Mouse (Mus musculus): Measurements from ENCODE around the gene Tuba8. TPM values are rescaled to one million over a fixed set of nuclear protein-coding genes. Genes with fewer than 3 reads are reported as not detected.

Tuba8 gene
- polyA plus RNA-seq, 1 experiment from 2014 or later = 0.36 TPM

GRCm38 (mm10) chr6:121210926-121211289 lies 412 bp downstream of the Tuba8 start:
- peaks cover 19% of the 10 kb centered on the region for H3K27me3 ChIP-seq (ENCODE audit: control insufficient read depth, insufficient read depth, low read length)
- peak overlapping the region; percentile 94 for H3K4me2 ChIP-seq (ENCODE audit: low read length)
- H3K27ac ChIP-seq (replicated peaks; ENCODE audit: low read depth, low read length) = no peak overlapping the region
- peaks cover 13% of the 10 kb centered on the region for H3K4me1 ChIP-seq (ENCODE audit: control insufficient read depth, insufficient read depth, low read length)
- no peaks in the 10 kb centered on the region for H3K36me3 ChIP-seq (ENCODE audit: control insufficient read depth, insufficient read depth, low read length)
- peak overlapping the region; percentile 51 for H3K9ac ChIP-seq (replicated peaks; ENCODE audit: low read length)
- WGBS = 1% methylated on average over 12 of the region's 12 CpGs
- no peak for ATAC-seq (ENCODE audit: low FRiP score, low TSS enrichment)
- peak; percentile 42 for DNase-seq
- H3K9me3 ChIP-seq (ENCODE audit: control insufficient read depth, low read length) = no peaks in the 10 kb centered on the region
- H3K4me3 ChIP-seq (replicated peaks; ENCODE audit: low read depth, low read length) = peak overlapping the region; percentile 46

- 14% methylated on average over 5 of the region's 5 CpGs for WGBS
- H3K4me2 ChIP-seq (ENCODE audit: low read length) = peak overlapping the region; percentile 94
- no peak for ATAC-seq (ENCODE audit: low FRiP score, low TSS enrichment)
- peaks cover 13% of the 10 kb centered on the region for H3K4me1 ChIP-seq (ENCODE audit: control insufficient read depth, insufficient read depth, low read length)
- H3K4me3 ChIP-seq (replicated peaks; ENCODE audit: low read depth, low read length) = no peak overlapping the region; the same call in 1 of the 2 replicates
- no peak overlapping the region for H3K27ac ChIP-seq (replicated peaks; ENCODE audit: low read depth, low read length)
- no peaks in the 10 kb centered on the region for H3K36me3 ChIP-seq (ENCODE audit: control insufficient read depth, insufficient read depth, low read length)
- no peak overlapping the region for H3K9ac ChIP-seq (replicated peaks; ENCODE audit: low read length)
- no peaks in the 10 kb centered on the region for H3K9me3 ChIP-seq (ENCODE audit: control insufficient read depth, low read length)
- H3K27me3 ChIP-seq (ENCODE audit: control insufficient read depth, insufficient read depth, low read length) = peaks cover 19% of the 10 kb centered on the region
- DNase-seq = peak; percentile 7
Measured at GRCm38 (mm10) chr6:121211743-121212142, 1.2 kb downstream of the Tuba8 start.

GRCm38 (mm10) chr6:121212988-121213387 lies 2.5 kb downstream of the Tuba8 start:
- Histone ChIP-seq H3K4me2 (ENCODE audit: low read length) (no peak overlapping the region), H3K36me3 (ENCODE audit: control insufficient read depth, insufficient read depth, low read length) (no peaks in the 10 kb centered on the region), H3K9me3 (ENCODE audit: control insufficient read depth, low read length) (no peaks in the 10 kb centered on the region), H3K27ac (replicated peaks; ENCODE audit: low read depth, low read length) (no peak overlapping the region), H3K27me3 (ENCODE audit: control insufficient read depth, insufficient read depth, low read length) (peaks cover 19% of the 10 kb centered on the region), H3K4me1 (ENCODE audit: control insufficient read depth, insufficient read depth, low read length) (peaks cover 13% of the 10 kb centered on the region), H3K4me3 (replicated peaks; ENCODE audit: low read depth, low read length) (no peak overlapping the region), H3K9ac (replicated peaks; ENCODE audit: low read length) (no peak overlapping the region)
- no peak for ATAC-seq (ENCODE audit: low FRiP score, low TSS enrichment)
- WGBS = 82% methylated on average over 4 of the region's 4 CpGs
- DNase-seq = no peak

GRCm38 (mm10) chr6:121214221-121214620 lies 3.7 kb downstream of the Tuba8 start:
- H3K27ac ChIP-seq (replicated peaks; ENCODE audit: low read depth, low read length) = no peak overlapping the region
- peaks cover 13% of the 10 kb centered on the region for H3K4me1 ChIP-seq (ENCODE audit: control insufficient read depth, insufficient read depth, low read length)
- H3K9me3 ChIP-seq (ENCODE audit: control insufficient read depth, low read length) = no peaks in the 10 kb centered on the region
- WGBS = 88% methylated on average over 5 of the region's 5 CpGs
- H3K4me2 ChIP-seq (ENCODE audit: low read length) = no peak overlapping the region
- no peak overlapping the region for H3K4me3 ChIP-seq (replicated peaks; ENCODE audit: low read depth, low read length)
- no peaks in the 10 kb centered on the region for H3K36me3 ChIP-seq (ENCODE audit: control insufficient read depth, insufficient read depth, low read length)
- ATAC-seq (ENCODE audit: low FRiP score, low TSS enrichment) = no peak
- DNase-seq = no peak
- peaks cover 19% of the 10 kb centered on the region for H3K27me3 ChIP-seq (ENCODE audit: control insufficient read depth, insufficient read depth, low read length)
- no peak overlapping the region for H3K9ac ChIP-seq (replicated peaks; ENCODE audit: low read length)

GRCm38 (mm10) chr6:121214667-121215330 lies 4.3 kb downstream of the Tuba8 start:
- ATAC-seq (ENCODE audit: low FRiP score, low TSS enrichment) (no peak), DNase-seq (no peak)
- Histone ChIP-seq H3K4me3 (replicated peaks; ENCODE audit: low read depth, low read length) (no peak overlapping the region), H3K27ac (replicated peaks; ENCODE audit: low read depth, low read length) (no peak overlapping the region), H3K36me3 (ENCODE audit: control insufficient read depth, insufficient read depth, low read length) (no peaks in the 10 kb centered on the region), H3K4me1 (ENCODE audit: control insufficient read depth, insufficient read depth, low read length) (peaks cover 13% of the 10 kb centered on the region), H3K9ac (replicated peaks; ENCODE audit: low read length) (no peak overlapping the region), H3K27me3 (ENCODE audit: control insufficient read depth, insufficient read depth, low read length) (peaks cover 15% of the 10 kb centered on the region), H3K4me2 (ENCODE audit: low read length) (no peak overlapping the region), H3K9me3 (ENCODE audit: control insufficient read depth, low read length) (no peaks in the 10 kb centered on the region)
- 88% methylated on average over 8 of the region's 8 CpGs for WGBS

GRCm38 (mm10) chr6:121215336-121215735 lies 4.8 kb downstream of the Tuba8 start:
- DNase-seq = no peak
- no peaks in the 10 kb centered on the region for H3K36me3 ChIP-seq (ENCODE audit: control insufficient read depth, insufficient read depth, low read length)
- ATAC-seq (ENCODE audit: low FRiP score, low TSS enrichment) = no peak
- no peak overlapping the region for H3K27ac ChIP-seq (replicated peaks; ENCODE audit: low read depth, low read length)
- H3K9me3 ChIP-seq (ENCODE audit: control insufficient read depth, low read length) = no peaks in the 10 kb centered on the region
- H3K27me3 ChIP-seq (ENCODE audit: control insufficient read depth, insufficient read depth, low read length) = peaks cover 14% of the 10 kb centered on the region
- 84% methylated on average over 5 of the region's 5 CpGs for WGBS
- H3K4me2 ChIP-seq (ENCODE audit: low read length) = no peak overlapping the region
- H3K4me1 ChIP-seq (ENCODE audit: control insufficient read depth, insufficient read depth, low read length) = peaks cover 9% of the 10 kb centered on the region
- H3K9ac ChIP-seq (replicated peaks; ENCODE audit: low read length) = no peak overlapping the region
- H3K4me3 ChIP-seq (replicated peaks; ENCODE audit: low read depth, low read length) = no peak overlapping the region

GRCm38 (mm10) chr6:121215896-121216295 lies 5.4 kb downstream of the Tuba8 start:
- H3K9ac ChIP-seq (replicated peaks; ENCODE audit: low read length) = no peak overlapping the region
- DNase-seq = no peak

GRCm38 (mm10) chr6:121216589-121217255 lies 6.2 kb downstream of the Tuba8 start:
- Histone ChIP-seq H3K9ac (replicated peaks; ENCODE audit: low read length) (no peak overlapping the region), H3K4me2 (ENCODE audit: low read length) (no peak overlapping the region), H3K36me3 (ENCODE audit: control insufficient read depth, insufficient read depth, low read length) (no peaks in the 10 kb centered on the region), H3K4me1 (ENCODE audit: control insufficient read depth, insufficient read depth, low read length) (no peaks in the 10 kb centered on the region), H3K9me3 (ENCODE audit: control insufficient read depth, low read length) (no peaks in the 10 kb centered on the region), H3K4me3 (replicated peaks; ENCODE audit: low read depth, low read length) (no peak overlapping the region), H3K27ac (replicated peaks; ENCODE audit: low read depth, low read length) (no peak overlapping the region), H3K27me3 (ENCODE audit: control insufficient read depth, insufficient read depth, low read length) (peaks cover 3% of the 10 kb centered on the region; the same call in 1 of the 2 replicates)
- DNase-seq (no peak), ATAC-seq (ENCODE audit: low FRiP score, low TSS enrichment) (no peak)
- WGBS = 87% methylated on average over 5 of the region's 5 CpGs

More at GRCm38 (mm10) chr6:121215896-121216295, 5.4 kb downstream of the Tuba8 start:
- no peak overlapping the region for H3K4me2 ChIP-seq (ENCODE audit: low read length)
- H3K9me3 ChIP-seq (ENCODE audit: control insufficient read depth, low read length) = no peaks in the 10 kb centered on the region
- ATAC-seq (ENCODE audit: low FRiP score, low TSS enrichment) = no peak
- 83% methylated on average over 6 of the region's 6 CpGs for WGBS
- H3K36me3 ChIP-seq (ENCODE audit: control insufficient read depth, insufficient read depth, low read length) = no peaks in the 10 kb centered on the region
- peaks cover 9% of the 10 kb centered on the region; the same call in 1 of the 2 replicates for H3K27me3 ChIP-seq (ENCODE audit: control insufficient read depth, insufficient read depth, low read length)
- H3K27ac ChIP-seq (replicated peaks; ENCODE audit: low read depth, low read length) = no peak overlapping the region
- H3K4me1 ChIP-seq (ENCODE audit: control insufficient read depth, insufficient read depth, low read length) = peaks cover 4% of the 10 kb centered on the region
- no peak overlapping the region for H3K4me3 ChIP-seq (replicated peaks; ENCODE audit: low read depth, low read length)

- no peaks in the 10 kb centered on the region for H3K4me1 ChIP-seq (ENCODE audit: control insufficient read depth, insufficient read depth, low read length)
- H3K9ac ChIP-seq (replicated peaks; ENCODE audit: low read length) = no peak overlapping the region
- no peaks in the 10 kb centered on the region for H3K36me3 ChIP-seq (ENCODE audit: control insufficient read depth, insufficient read depth, low read length)
- no peak for ATAC-seq (ENCODE audit: low FRiP score, low TSS enrichment)
- H3K27me3 ChIP-seq (ENCODE audit: control insufficient read depth, insufficient read depth, low read length) = no peaks in the 10 kb centered on the region
- H3K4me2 ChIP-seq (ENCODE audit: low read length) = no peak overlapping the region
- no peak overlapping the region for H3K27ac ChIP-seq (replicated peaks; ENCODE audit: low read depth, low read length)
- H3K9me3 ChIP-seq (ENCODE audit: control insufficient read depth, low read length) = no peaks in the 10 kb centered on the region
- no peak for DNase-seq
- H3K4me3 ChIP-seq (replicated peaks; ENCODE audit: low read depth, low read length) = no peak overlapping the region
- 93% methylated on average over 7 of the region's 7 CpGs for WGBS
Measured at GRCm38 (mm10) chr6:121218002-121218401, 7.5 kb downstream of the Tuba8 start.

All from midbrain, embryonic 14.5 days (tissue).